Mouse (Mus musculus) cerebellum, adult (tissue): ENCODE measurements around the gene Fsd1.

ENCODE experiments used
- ATAC-seq: cut with Nextera tagmentation; 2 replicates; pipeline ENCODE4 v1.9.2; 2017; ENCODE audit warnings: mild to moderate bottlenecking, moderate library complexity, mixed read lengths; ENCODE audit not compliant: insufficient number of reproducible peaks, low FRiP score, low TSS enrichment

Gene Fsd1

GRCm38 (mm10) chr17:56008356-56009087 is 22.2 kb downstream of the Fsd1 start:
- ATAC-seq, result peak; percentile 87

GRCm38 (mm10) chr17:56009088-56009961 is 23.0 kb downstream of the Fsd1 start:
- peak; percentile 83 for ATAC-seq

GRCm38 (mm10) chr17:56009962-56010240 is 23.6 kb downstream of the Fsd1 start:
- ATAC-seq, result no peak

DNA sequence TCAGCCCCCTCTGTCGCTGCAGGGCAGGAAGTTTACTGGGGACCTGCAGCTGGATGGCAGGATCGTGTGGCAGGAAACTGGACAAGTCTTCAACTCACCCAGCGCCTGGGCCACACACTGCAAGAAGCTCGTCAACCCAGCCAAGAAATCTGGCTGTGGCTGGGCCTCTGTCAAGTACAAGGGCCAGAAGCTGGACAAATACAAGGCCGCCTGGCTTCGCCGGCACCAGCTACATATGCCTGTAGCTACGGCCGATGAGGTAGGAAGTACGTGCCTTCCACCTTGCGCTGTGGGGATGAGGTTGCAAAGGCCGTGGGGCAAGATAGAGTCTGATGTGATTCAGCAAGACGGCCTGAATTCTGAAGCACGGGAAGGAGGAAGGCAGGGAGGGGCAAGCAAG is 23.9 kb downstream of the Fsd1 start:
- no peak for ATAC-seq

- ATAC-seq, result no peak
These were observed 24.4 kb downstream of the Fsd1 start for GRCm38 (mm10) chr17:56010681-56011080.

DNA sequence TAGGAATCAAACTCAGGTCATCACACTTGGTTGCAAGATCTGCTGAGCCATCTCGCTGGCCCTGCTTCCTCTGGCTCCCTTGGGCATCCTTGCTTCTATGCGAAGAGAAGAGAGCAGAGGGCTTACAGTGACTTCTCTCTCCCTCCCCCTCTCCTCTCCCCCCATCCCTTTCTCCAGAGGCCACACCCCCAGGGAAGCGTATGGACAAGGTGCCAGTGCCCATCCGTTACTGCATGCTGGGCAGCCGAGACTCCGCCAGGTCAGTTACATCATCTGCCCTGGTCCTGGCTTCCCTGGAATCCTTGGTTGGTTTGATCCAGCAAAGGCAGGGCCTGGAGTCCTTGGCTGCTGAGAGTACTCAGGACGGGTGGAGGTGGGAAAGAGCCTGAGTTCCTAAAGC is 25.1 kb downstream of the Fsd1 start:
- no peak for ATAC-seq

DNA sequence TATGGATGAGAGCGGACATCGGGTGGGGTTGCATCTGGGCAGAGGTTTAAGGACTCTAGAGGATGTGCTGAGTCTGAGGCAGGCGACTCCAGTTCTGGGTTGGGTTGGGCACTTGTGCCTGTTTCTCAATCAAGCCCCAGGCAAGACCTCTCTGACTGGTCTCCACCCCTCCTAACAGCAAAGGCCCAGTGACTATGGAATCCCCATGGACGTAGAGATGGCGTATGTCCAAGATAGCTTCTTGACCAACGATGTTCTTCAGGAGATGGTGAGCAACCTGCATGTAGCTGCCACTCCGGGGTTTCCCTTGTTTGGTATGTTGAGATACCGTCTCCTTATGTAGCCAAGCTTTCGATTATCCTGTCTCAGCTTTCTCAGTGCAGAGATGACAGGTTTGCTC is 29.0 kb downstream of the Fsd1 start:
- ATAC-seq, result no peak

- ATAC-seq, result no peak
These were observed 30.1 kb downstream of the Fsd1 start for GRCm38 (mm10) chr17:56016382-56016781.

GRCm38 (mm10) chr17:56016793-56017785 is 30.8 kb downstream of the Fsd1 start:
- ATAC-seq, result no peak

DNA sequence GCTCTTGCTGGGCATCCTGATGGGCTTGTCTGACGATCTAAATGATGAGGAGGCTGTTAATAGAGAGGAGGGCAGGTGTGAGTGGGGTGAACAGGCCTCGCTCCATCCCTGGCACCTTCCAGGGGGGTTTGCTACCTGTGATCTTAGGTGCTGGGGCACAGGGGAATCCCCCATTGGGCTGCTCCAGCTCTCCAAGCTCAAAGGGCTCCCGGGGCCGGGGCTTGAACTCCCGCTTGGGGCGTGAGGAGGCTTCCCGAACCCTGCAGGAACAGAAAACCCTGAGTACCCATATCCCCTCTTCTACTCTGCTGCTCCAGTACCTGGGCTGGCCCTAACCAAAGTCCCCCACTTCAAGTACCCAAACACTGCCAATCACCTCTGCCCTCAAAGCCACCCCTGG is 31.5 kb downstream of the Fsd1 start:
- no peak for ATAC-seq

DNA sequence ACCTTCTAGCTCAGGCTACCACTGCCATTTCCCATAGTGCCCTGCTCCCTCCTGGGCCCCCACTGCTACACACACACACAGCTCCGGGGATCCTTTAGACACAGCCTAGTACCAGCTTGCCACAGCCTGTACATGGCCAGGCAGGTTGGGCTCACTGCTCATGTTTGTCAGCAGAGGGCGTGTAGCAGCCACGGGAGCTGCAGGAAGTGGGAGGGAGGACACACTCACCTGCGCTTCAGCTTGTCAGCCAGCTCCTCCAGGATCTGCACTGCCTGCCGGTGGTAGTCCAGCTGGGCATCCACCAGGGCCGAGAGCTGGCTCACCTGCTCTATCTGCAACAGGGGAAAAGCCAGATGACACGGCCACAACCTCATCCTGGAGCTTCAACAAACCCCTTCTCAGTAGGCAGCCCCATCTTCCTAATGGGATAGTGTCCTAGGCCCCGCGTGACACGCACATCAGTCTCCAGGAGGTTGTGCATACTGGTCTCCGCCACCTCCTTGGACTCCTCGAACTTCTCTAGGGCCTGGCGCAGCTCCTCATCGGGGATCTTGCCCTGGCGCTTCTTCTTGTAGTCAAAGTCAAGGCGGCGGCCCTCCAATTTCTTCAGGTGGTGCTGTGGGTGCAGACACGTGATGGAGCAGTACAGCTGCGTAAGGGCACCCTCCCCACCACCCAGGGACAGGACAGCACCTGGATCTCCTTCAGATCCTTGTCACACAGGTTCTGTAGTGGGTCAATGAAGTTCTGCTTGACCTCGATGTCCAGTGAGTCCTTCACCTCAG is 32.2 kb downstream of the Fsd1 start:
- ATAC-seq, result peak; percentile 64; the same call in 1 of the 2 replicates

DNA sequence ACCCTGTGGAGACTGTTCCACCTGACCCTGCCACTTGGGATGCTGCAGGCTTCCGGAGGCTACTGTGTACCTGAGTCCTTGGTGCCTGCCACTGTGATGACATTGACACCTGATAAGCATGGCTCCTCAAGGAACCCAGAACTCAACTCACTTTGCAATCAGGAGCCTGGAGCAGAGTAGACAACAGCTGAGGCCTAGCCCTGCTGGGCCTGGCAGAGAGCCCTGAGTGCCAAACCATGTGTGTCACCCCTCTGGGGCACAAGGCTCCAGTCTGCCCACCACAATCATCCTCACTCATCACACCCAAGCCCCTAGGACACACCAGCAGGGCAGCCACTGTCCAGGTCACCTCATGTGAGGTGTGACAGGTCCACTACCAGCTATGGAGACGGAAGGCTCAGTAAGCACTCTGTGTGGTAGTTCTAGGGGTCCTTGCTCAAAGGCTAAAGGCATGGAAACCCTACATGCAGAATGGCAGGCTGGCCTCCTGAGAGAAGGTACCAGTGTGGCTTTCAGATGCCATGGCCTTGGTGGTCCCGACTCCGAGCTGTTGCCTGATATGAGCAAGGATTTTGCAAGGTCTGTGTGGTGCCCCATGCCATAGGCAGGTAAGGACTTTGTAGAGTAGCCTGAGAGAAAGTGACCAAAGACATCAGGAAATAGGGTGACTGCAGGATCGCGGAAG is 34.2 kb downstream of the Fsd1 start:
- ATAC-seq, result no peak

- ATAC-seq, result no peak
These were observed 35.0 kb downstream of the Fsd1 start for GRCm38 (mm10) chr17:56021161-56021910.

GRCm38 (mm10) chr17:56022131-56022988 is 36.1 kb downstream of the Fsd1 start:
- 0 out of 2 replicates have a peak, but pooled peaks have one; percentile 16 for ATAC-seq

DNA sequence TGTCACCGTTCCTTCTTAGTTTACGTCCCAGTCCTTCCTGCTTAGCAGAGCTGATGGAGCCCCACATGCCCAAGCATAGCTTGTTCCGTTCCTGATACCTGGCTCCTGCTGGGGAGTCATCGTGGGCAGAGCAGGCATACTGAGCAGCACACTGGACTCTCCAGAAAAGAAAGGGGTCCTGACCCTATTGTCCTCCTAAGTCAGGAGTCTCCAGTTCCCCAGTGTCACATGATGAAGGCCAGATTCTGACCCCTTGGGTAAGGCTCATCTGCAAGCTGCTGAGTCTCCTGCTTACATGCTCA is 36.6 kb downstream of the Fsd1 start:
- ATAC-seq, result no peak

DNA sequence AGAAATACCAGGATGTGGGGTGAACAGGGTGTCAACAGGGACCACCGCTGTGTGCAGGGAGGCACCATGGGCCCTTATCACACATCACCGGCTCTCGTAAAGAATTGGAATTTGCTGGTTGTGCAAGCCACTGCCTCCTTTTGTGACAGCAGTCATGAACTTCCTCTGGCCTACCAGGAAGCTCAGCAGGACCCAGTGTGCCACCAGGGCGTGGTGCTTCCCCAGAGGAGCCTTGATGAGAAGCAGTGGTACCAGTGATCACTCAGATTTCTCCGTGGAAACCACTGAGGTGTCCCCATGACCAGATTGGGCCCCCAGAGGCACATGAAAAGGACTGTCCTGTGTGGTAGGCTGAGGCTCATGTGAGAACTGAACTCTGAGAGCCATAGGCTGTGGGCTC is 37.1 kb downstream of the Fsd1 start:
- ATAC-seq, result no peak

- no peak for ATAC-seq
These were observed 38.2 kb downstream of the Fsd1 start for GRCm38 (mm10) chr17:56024476-56024875.

DNA sequence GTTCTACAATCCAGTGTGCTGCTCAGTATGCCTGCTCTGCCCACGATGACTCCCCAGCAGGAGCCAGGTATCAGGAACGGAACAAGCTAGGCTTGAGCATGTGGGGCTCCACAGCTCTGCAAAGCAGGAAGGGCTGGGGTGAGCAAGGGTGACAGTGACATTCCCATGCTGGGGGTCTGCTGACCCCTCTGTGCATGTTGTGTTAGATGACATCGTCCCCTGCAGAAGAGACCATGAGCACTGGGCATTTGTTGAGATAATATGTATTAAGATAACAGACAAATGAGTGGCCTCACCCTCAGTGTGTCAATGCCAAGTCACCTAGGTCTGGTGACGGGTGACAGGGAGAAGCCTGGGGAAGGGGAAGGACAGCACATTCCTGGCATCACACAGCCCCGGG is 38.6 kb downstream of the Fsd1 start:
- no peak for ATAC-seq
